11 mouse cellular contexts compared by ENCODE assay signal in genomic region chr9:61895014-61895413, GRCm38 (mm10). TPM values are rescaled to one million over a fixed set of nuclear protein-coding genes. Genes with fewer than 3 reads are reported as not detected.
DNase-seq lines count a peak whose midpoint lies in the region; ATAC-seq and TF ChIP-seq lines count a peak whose summit lies in the region.
"Had no signal": no experiment of that assay in that cellular context is flagged by ENCODE, and none has a peak within 500 bp of the region (broad histone marks: within the 10 kb centered on the region; RNA-seq: fewer than 3 reads in every experiment).

No protein-coding gene starts in this region.

- peaks cover 19% of the 10 kb centered on the region for H3K27me3 ChIP-seq in limb, embryonic 13.5 days

- H3K27ac ChIP-seq in limb, embryonic 13.5 days: no peak overlapping the region
- no peak overlapping the region for H3K27ac ChIP-seq in left cerebral cortex, adult 2 months
- H3K27ac ChIP-seq: hindbrain, postnatal 0 days; liver, embryonic 13.5 days; midbrain, embryonic 15.5 days had no signal

- H3K9ac ChIP-seq in limb, embryonic 13.5 days: no peak overlapping the region
- H3K9ac ChIP-seq: liver, embryonic 13.5 days; midbrain, embryonic 15.5 days had no signal

- H3K36me3 ChIP-seq in limb, embryonic 13.5 days: no peaks in the 10 kb centered on the region
- H3K36me3 ChIP-seq: liver, embryonic 13.5 days; midbrain, embryonic 15.5 days had no signal

- intact Hi-C loops in left cerebral cortex, adult 2 months (cut with DNase I): loop anchor here (5.0 kb wide), 4 partner anchors 63 to 1138 kb away; no protein-coding TSS in a partner anchor

- ATAC-seq in limb, embryonic 13.5 days (ENCODE audit: low FRiP score, low read depth): no peak
- ATAC-seq: hindbrain, postnatal 0 days; midbrain, embryonic 15.5 days had no signal

- 31% methylated on average over 8 of the region's 8 CpGs for WGBS in limb, embryonic 13.5 days

- no peak overlapping the region for H3K4me3 ChIP-seq in limb, embryonic 13.5 days
- no peak overlapping the region for H3K4me3 ChIP-seq in left cerebral cortex, adult 2 months
- H3K4me3 ChIP-seq: liver, embryonic 13.5 days; midbrain, embryonic 15.5 days had no signal

- H3K4me2 ChIP-seq in limb, embryonic 13.5 days (replicated peaks): 0 out of 2 replicates have a peak overlapping the region, but pooled peaks have one; percentile 9
- H3K4me2 ChIP-seq: liver, embryonic 13.5 days; midbrain, embryonic 15.5 days had no signal

- no peak for TF ChIP-seq CTCF in left cerebral cortex, adult 2 months (IDR thresholded peaks at IDR 0.05)

- no peaks in the 10 kb centered on the region for H3K9me3 ChIP-seq in limb, embryonic 13.5 days
- H3K9me3 ChIP-seq: liver, embryonic 13.5 days; midbrain, embryonic 15.5 days had no signal

- DNase-seq in urinary bladder, postnatal 25 days (ENCODE audit: low spot score): peak; percentile 32
- DNase-seq in urinary bladder, postnatal 10 days (ENCODE audit: low spot score): no peak
- peak; percentile 50 for DNase-seq in kidney, adult 18-20 months
- DNase-seq in embryo, embryonic 10 days (ENCODE audit: low spot score): no peak
- DNase-seq in left cerebral cortex, adult 2 months (ENCODE audit: extremely low spot score in 1 of 2, low spot score in 2 of 2): no peak
- no peak for DNase-seq in neural tube, embryonic 10.5 days (ENCODE audit: extremely low spot score, low spot score)
- DNase-seq: layer of hippocampus, postnatal 36 days; liver, embryonic 13.5 days had no signal

- peaks cover 26% of the 10 kb centered on the region for H3K4me1 ChIP-seq in limb, embryonic 13.5 days
- H3K4me1 ChIP-seq: liver, embryonic 13.5 days had no signal

RNA-seq across cellular contexts. Expression of gene Rplp1, which starts 19.3 kb away (rescaled TPM):
- polyA plus RNA-seq in limb, embryonic 13.5 days (2015; fragmentation: Nextera tagmentation; extraction: Ambion mirVana): 1,317 and 1,413 TPM in 2 replicates
- 1,000 to 10,000 TPM; 1,334 to 1,440 TPM for total RNA-seq in left cerebral cortex, adult 2 months (2021)

RNA-seq across cellular contexts. Expression of gene Kif23, which starts 51.6 kb away (rescaled TPM):
- 112 and 116 TPM in 2 replicates for polyA plus RNA-seq in limb, embryonic 13.5 days (2015; fragmentation: Nextera tagmentation; extraction: Ambion mirVana)
- total RNA-seq in left cerebral cortex, adult 2 months (2021): 1 to 10 TPM; 2.6 to 4.7 TPM

Comparison
In these comparisons a context has a peak if more than half of its experiments do, and no peak if none do; other contexts are left out.
1. DNase-seq: peak in urinary bladder, postnatal 25 days (single experiment) and kidney, adult 18-20 months (single experiment); none in urinary bladder, postnatal 10 days (single experiment), embryo, embryonic 10 days (single experiment), left cerebral cortex, adult 2 months (0 of 2) and neural tube, embryonic 10.5 days (single experiment).